Mouse (Mus musculus) neural tube, embryonic 11.5 days (tissue): ENCODE data around the gene Vsig10l. TPM values are rescaled to one million over a fixed set of nuclear protein-coding genes. Genes with fewer than 3 reads are reported as not detected.
A peak's percentile ranks its signal among the peaks of the same experiment; 100 is the strongest.

ENCODE experiments used
- ATAC-seq: fragments of 200-750 bp; cut with Nextera tagmentation; 2 replicates; pipeline ENCODE4 v1.8.0; 2017; ENCODE audit warnings: moderate number of reproducible peaks, mild to moderate bottlenecking, moderate TSS enrichment, moderate library complexity; ENCODE audit not compliant: insufficient read depth, low FRiP score, low TSS enrichment
- DNase-seq: peaks from one replicate; pipeline ENCODE4 v3.0.0-alpha.2; 2015; ENCODE audit warnings: low spot score
- H3K27ac ChIP-seq: fragments of 300-500 bp; sonication (generic); 2 replicates; pipeline ENCODE4 v1.5.1; 2014; ENCODE audit warnings: low read depth, mild to moderate bottlenecking, low read length
- H3K27me3 ChIP-seq: fragments of 300-500 bp; sonication (generic); 2 replicates; pipeline ENCODE4 v1.6.1; 2014; ENCODE audit warnings: mild to moderate bottlenecking, low read length, mixed read lengths; ENCODE audit not compliant: control insufficient read depth, insufficient read depth
- H3K36me3 ChIP-seq: fragments of 300-500 bp; sonication (generic); 2 replicates; pipeline ENCODE4 v1.6.1; 2014; ENCODE audit warnings: mild to moderate bottlenecking, low read length, moderate library complexity, mixed read lengths; ENCODE audit not compliant: control insufficient read depth, insufficient read depth
- H3K4me1 ChIP-seq: fragments of 300-500 bp; sonication (generic); 2 replicates; pipeline ENCODE4 v1.6.1; 2014; ENCODE audit warnings: low read length, mixed read lengths; ENCODE audit not compliant: control insufficient read depth, insufficient read depth
- H3K4me2 ChIP-seq: fragments of 300-500 bp; sonication (generic); 2 replicates; pipeline ENCODE4 v1.6.1; 2014; ENCODE audit warnings: low read depth, mild to moderate bottlenecking, moderate library complexity
- H3K4me3 ChIP-seq: fragments of 300-500 bp; sonication (generic); 2 replicates; pipeline ENCODE4 v1.5.1; 2014; ENCODE audit warnings: low read depth, low read length
- H3K9ac ChIP-seq: fragments of 300-500 bp; sonication (generic); 2 replicates; pipeline ENCODE4 v1.6.1; 2014; ENCODE audit warnings: mild to moderate bottlenecking, low read length
- H3K9me3 ChIP-seq: fragments of 300-500 bp; sonication (generic); 2 replicates; pipeline ENCODE4 v1.6.1; 2016; ENCODE audit warnings: low read length; ENCODE audit not compliant: control insufficient read depth
- WGBS: fragments of 180-500 bp; shearing (Covaris S2); extraction: QIAGEN DNeasy Blood & Tissue Kit; methylation state at CpG from one replicate; pipeline ENCODE4 v1.1.7; 2014; 5-methylcytosine and 5-hydroxymethylcytosine counted together
- polyA plus RNA-seq: library from polyadenylated mRNA; unstranded; fragments of >200 nt; fragmentation: Nextera tagmentation; extraction: Ambion mirVana; gene quantifications from 2 replicates; pipeline ENCODE4 v1.2.1, GENCODE M21; 2014

Gene Vsig10l
- polyA plus RNA-seq, 1 experiment from 2014 or later, result 4.0 TPM

GRCm38 (mm10) chr7:43488646-43489045 is 25.7 kb downstream of the Vsig10l start:
- no peak overlapping the region for H3K4me3 ChIP-seq
- H3K36me3 ChIP-seq, result no peaks in the 10 kb centered on the region
- peak overlapping the region; percentile 16; the same call in 1 of the 2 replicates for H3K4me2 ChIP-seq
- no peak overlapping the region for H3K27ac ChIP-seq
- 48% methylated on average over 5 of the region's 5 CpGs for WGBS
- no peaks in the 10 kb centered on the region for H3K4me1 ChIP-seq
- no peak for DNase-seq
- no peak overlapping the region for H3K9ac ChIP-seq
- no peaks in the 10 kb centered on the region for H3K9me3 ChIP-seq
- ATAC-seq, result no peak
- no peaks in the 10 kb centered on the region for H3K27me3 ChIP-seq

- Histone ChIP-seq H3K4me1 (no peaks in the 10 kb centered on the region), H3K4me2 (peak within 1 kb of the TSS; percentile 75), H3K36me3 (no peaks in the 10 kb centered on the region), H3K9me3 (no peaks in the 10 kb centered on the region), H3K4me3 (peak within 1 kb of the TSS; percentile 61), H3K27me3 (no peaks in the 10 kb centered on the region), H3K27ac (peak within 1 kb of the TSS; percentile 53; the same call in 1 of the 2 replicates), H3K9ac (peak within 1 kb of the TSS; percentile 86)
- peak; percentile 26 for DNase-seq
- WGBS, result 3% methylated on average over 11 of the region's 41 CpGs
- peak; percentile 69 for ATAC-seq
These were observed 26.7 kb downstream of the Vsig10l start, which contains the start of gene Iglon5 for GRCm38 (mm10) chr7:43489631-43490125. Iglon5 (minus strand) TSS chr7:43490075.

GRCm38 (mm10) chr7:43490182-43490584 is 27.2 kb downstream of the Vsig10l start:
- H3K36me3 ChIP-seq, result no peaks in the 10 kb centered on the region
- H3K27me3 ChIP-seq, result no peaks in the 10 kb centered on the region
- peak overlapping the region; percentile 61 for H3K4me3 ChIP-seq
- ATAC-seq (peak; percentile 90), DNase-seq (peak; percentile 82)
- H3K4me1 ChIP-seq, result no peaks in the 10 kb centered on the region
- no peaks in the 10 kb centered on the region for H3K9me3 ChIP-seq
- H3K4me2 ChIP-seq, result peak overlapping the region; percentile 75
- peak overlapping the region; percentile 86 for H3K9ac ChIP-seq
- H3K27ac ChIP-seq, result peak overlapping the region; percentile 53; the same call in 1 of the 2 replicates
- 0% methylated on average over 4 of the region's 13 CpGs for WGBS

GRCm38 (mm10) chr7:43490861-43491260 is 27.9 kb downstream of the Vsig10l start:
- H3K27me3 ChIP-seq, result no peaks in the 10 kb centered on the region

GRCm38 (mm10) chr7:43495343-43496021 is 32.5 kb downstream of the Vsig10l start:
- no peak overlapping the region for H3K4me2 ChIP-seq
- WGBS, result 12% methylated on average over 21 of the region's 21 CpGs
- no peak overlapping the region for H3K27ac ChIP-seq
- DNase-seq, result peak; percentile 71
- no peaks in the 10 kb centered on the region for H3K9me3 ChIP-seq
- no peak overlapping the region for H3K9ac ChIP-seq
- H3K4me1 ChIP-seq, result no peaks in the 10 kb centered on the region
- ATAC-seq, result peak; percentile 60; the same call in 1 of the 2 replicates
- no peak overlapping the region for H3K4me3 ChIP-seq
- no peaks in the 10 kb centered on the region for H3K27me3 ChIP-seq
- H3K36me3 ChIP-seq, result no peaks in the 10 kb centered on the region

More at GRCm38 (mm10) chr7:43490861-43491260, 27.9 kb downstream of the Vsig10l start:
- H3K4me3 ChIP-seq, result no peak overlapping the region
- no peak overlapping the region for H3K4me2 ChIP-seq
- 73% methylated on average over 9 of the region's 9 CpGs for WGBS
- DNase-seq, result no peak
- H3K9me3 ChIP-seq, result no peaks in the 10 kb centered on the region
- peak overlapping the region; percentile 86; the same call in 1 of the 2 replicates for H3K9ac ChIP-seq
- no peak overlapping the region for H3K27ac ChIP-seq
- no peaks in the 10 kb centered on the region for H3K36me3 ChIP-seq
- no peak for ATAC-seq
- no peaks in the 10 kb centered on the region for H3K4me1 ChIP-seq

- Histone ChIP-seq H3K9me3 (no peaks in the 10 kb centered on the region), H3K9ac (no peak overlapping the region), H3K4me1 (no peaks in the 10 kb centered on the region), H3K4me2 (no peak overlapping the region), H3K27me3 (no peaks in the 10 kb centered on the region), H3K36me3 (no peaks in the 10 kb centered on the region), H3K4me3 (no peak overlapping the region), H3K27ac (no peak overlapping the region)
- no peak for ATAC-seq
- 54% methylated on average over 4 of the region's 4 CpGs for WGBS
- no peak for DNase-seq
These were observed 48.9 kb downstream of the Vsig10l start for GRCm38 (mm10) chr7:43511707-43512478.

GRCm38 (mm10) chr7:43512519-43512918 is 49.6 kb downstream of the Vsig10l start:
- Histone ChIP-seq H3K36me3 (no peaks in the 10 kb centered on the region), H3K4me2 (no peak overlapping the region), H3K9ac (no peak overlapping the region), H3K27ac (no peak overlapping the region), H3K4me1 (no peaks in the 10 kb centered on the region), H3K4me3 (no peak overlapping the region), H3K9me3 (no peaks in the 10 kb centered on the region), H3K27me3 (no peaks in the 10 kb centered on the region)
- DNase-seq, result no peak
- 67% methylated on average over 4 of the region's 4 CpGs for WGBS
- no peak for ATAC-seq

- Histone ChIP-seq H3K36me3 (no peaks in the 10 kb centered on the region), H3K4me1 (no peaks in the 10 kb centered on the region), H3K27me3 (no peaks in the 10 kb centered on the region), H3K9me3 (no peaks in the 10 kb centered on the region), H3K9ac (no peak overlapping the region), H3K27ac (no peak overlapping the region), H3K4me3 (no peak overlapping the region), H3K4me2 (no peak overlapping the region)
- no peak for DNase-seq
- WGBS, result 87% methylated on average over 5 of the region's 5 CpGs
- no peak for ATAC-seq
These were observed 52.1 kb downstream of the Vsig10l start for GRCm38 (mm10) chr7:43515076-43515475.
